15 mouse cellular contexts compared by ENCODE assay signal in genomic region chr16:55787385-55788072, GRCm38 (mm10).
A peak's percentile ranks its signal among the peaks of the same experiment; 100 is the strongest.
DNase-seq lines count a peak whose midpoint lies in the region.
"Had no signal": no experiment of that assay in that cellular context is flagged by ENCODE, and none has a peak within 500 bp of the region (broad histone marks: within the 10 kb centered on the region; RNA-seq: fewer than 3 reads in every experiment).

No protein-coding gene starts in this region.

- DNase-seq in urinary bladder, postnatal 36 days (ENCODE audit: low spot score in 2 of 2), result peak; percentile 23 to 41
- DNase-seq in urinary bladder, postnatal 25 days (ENCODE audit: low spot score), result no peak
- DNase-seq in R1 (ENCODE audit: low read depth, low spot score), result peak; percentile 25
- peak; percentile 57 for DNase-seq in induced T-regulatory cell, adult 2 months (ENCODE audit: low read depth)
- no peak for DNase-seq in left cerebral cortex, adult 11 months (ENCODE audit: low spot score)
- no peak for DNase-seq in lung, postnatal 14 days
- no peak for DNase-seq in liver
- DNase-seq: adrenal gland, postnatal 14 days; cerebellum, adult 2 months; cerebellum, postnatal 25 days; gastrocnemius, adult 2 months; kidney, postnatal 36 days; layer of hippocampus, postnatal 36 days; right cerebral cortex, postnatal 14 days; thymus, adult 2 months had no signal

Comparison
In these comparisons a context has a peak if more than half of its experiments do, and no peak if none do; other contexts are left out.
1. DNase-seq: peak in urinary bladder, postnatal 36 days (2 of 2), R1 (single experiment) and induced T-regulatory cell, adult 2 months (single experiment); none in urinary bladder, postnatal 25 days (single experiment), left cerebral cortex, adult 11 months (single experiment), lung, postnatal 14 days (single experiment) and liver (single experiment).